Mouse (Mus musculus): Measurements from ENCODE around the gene Ptgir. TPM values are rescaled to one million over a fixed set of nuclear protein-coding genes. Genes with fewer than 3 reads are reported as not detected.

The Ptgir gene
- polyA plus RNA-seq, 1 experiment from 2014 or later = 1.6 TPM

DNA sequence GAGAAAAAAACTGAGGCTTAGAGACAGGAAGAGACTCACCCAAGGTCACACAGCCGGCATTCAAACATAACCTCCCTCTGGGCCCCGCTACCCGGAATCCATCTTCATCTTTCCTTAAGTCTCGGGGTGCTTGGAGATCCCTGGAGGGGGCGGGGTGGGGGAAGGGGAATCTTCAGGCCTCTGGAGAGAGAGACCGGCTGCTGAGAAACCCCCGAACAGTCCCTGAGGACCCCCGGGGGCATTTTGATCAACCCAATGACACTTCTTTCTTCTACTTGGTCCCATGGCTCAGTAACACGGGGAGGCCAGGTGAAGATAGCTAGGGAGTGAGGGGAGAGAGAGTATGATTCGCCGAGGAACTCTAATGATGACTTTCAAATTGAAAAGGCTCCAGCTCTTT, 30.3 kb upstream of the Ptgir start:
- no peak for ATAC-seq (ENCODE audit: low FRiP score)
- Histone ChIP-seq H3K27ac (peak overlapping the region; percentile 82), H3K36me3 (peaks cover 13% of the 10 kb centered on the region; the same call in 1 of the 2 replicates), H3K27me3 (no peaks in the 10 kb centered on the region), H3K4me1 (peaks cover 30% of the 10 kb centered on the region), H3K9me3 (replicated peaks) (no peaks in the 10 kb centered on the region), H3K4me3 (peak overlapping the region; percentile 70), H3K4me2 (replicated peaks) (peak overlapping the region; percentile 79), H3K9ac (peak overlapping the region; percentile 91)
- 7% methylated on average over 11 of the region's 11 CpGs for WGBS

DNA sequence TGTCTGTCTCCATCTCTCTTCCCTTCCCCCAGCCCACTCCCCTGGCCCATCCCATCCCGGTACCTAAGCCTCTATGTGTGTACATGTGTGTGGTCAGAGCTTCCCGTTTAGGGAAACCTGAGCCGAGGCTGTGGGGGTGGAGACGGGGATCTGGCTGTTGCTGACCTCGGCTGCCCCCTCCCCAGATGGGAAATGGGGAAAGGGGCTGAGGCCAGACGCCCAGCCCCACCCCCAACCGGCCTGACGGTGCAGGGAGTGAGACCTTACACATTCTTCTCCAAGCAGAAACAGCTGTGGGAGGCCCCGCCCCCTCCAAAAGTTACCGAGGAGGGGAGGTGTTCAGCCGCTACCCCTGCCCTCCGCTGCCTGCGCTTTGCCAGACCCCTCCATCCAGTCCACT, 29.7 kb upstream of the Ptgir start:
- WGBS = 1% methylated on average over 13 of the region's 13 CpGs
- Histone ChIP-seq H3K27me3 (no peaks in the 10 kb centered on the region), H3K36me3 (peaks cover 7% of the 10 kb centered on the region; the same call in 1 of the 2 replicates), H3K4me1 (peaks cover 30% of the 10 kb centered on the region), H3K9ac (peak overlapping the region; percentile 91), H3K27ac (peak overlapping the region; percentile 82), H3K4me3 (peak overlapping the region; percentile 70), H3K9me3 (replicated peaks) (no peaks in the 10 kb centered on the region), H3K4me2 (replicated peaks) (peak overlapping the region; percentile 79)
- no peak for ATAC-seq (ENCODE audit: low FRiP score)

DNA sequence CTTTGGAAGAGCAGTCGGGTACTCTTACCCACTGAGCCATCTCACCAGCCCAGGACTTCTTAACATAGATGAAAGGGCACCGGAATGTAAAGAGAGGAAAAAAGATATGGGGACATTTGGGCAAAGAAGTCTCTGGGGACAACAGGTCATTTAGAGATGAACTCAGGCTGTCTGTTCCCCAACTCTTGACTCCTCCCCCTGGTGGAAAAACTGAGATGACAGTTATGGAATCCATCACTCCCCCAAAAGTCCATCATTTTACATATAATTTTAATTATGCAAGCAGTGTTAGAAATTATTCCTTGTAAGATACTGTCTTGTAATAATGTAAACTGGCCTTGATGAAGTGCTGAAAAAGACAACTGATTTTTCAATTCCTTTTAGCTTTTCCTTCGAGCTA, 28.6 kb upstream of the Ptgir start:
- Histone ChIP-seq H3K4me3 (no peak overlapping the region), H3K9ac (no peak overlapping the region), H3K9me3 (replicated peaks) (no peaks in the 10 kb centered on the region), H3K4me1 (peaks cover 30% of the 10 kb centered on the region), H3K27me3 (peaks cover 5% of the 10 kb centered on the region; the same call in 1 of the 2 replicates), H3K27ac (no peak overlapping the region), H3K36me3 (no peaks in the 10 kb centered on the region), H3K4me2 (replicated peaks) (no peak overlapping the region)
- no peak for ATAC-seq (ENCODE audit: low FRiP score)
- 83% methylated on average over 3 of the region's 3 CpGs for WGBS

DNA sequence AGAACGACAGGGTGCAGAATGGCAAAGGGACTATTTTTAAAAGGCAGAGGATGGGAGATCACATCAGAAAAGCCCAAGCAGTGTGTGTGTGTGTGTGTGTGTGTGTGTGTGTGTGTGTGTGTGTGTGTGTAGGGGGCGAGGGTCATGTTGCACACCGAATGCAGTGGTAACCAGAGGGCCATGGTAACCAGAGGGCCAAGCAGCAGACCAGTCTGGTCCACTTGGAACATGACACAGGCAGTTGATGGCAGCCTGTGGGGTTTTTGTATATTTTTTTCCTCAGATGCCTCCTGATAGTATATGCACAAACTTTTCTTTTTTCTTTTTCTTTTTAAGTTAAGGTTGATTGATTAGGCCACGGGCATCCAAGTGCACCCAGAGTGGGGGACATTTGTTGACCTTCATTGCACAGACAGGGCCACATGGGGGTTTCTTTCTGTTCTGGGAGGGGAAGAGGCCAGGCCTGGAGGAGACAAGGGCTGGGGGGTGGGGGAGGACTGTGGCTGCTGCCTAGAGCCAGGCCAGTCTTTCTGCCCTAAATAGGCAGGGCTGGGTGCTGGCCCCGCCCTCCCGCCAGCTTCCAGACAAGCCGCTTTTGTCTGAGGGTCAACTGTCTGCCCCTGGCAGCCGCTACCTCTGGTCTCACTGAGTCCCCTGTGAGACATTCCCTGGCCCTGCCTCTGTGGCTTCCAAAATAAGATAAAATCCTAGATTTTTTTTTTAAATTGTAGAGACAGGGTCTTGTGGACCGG, 26.3 kb upstream of the Ptgir start:
- Histone ChIP-seq H3K4me3 (no peak overlapping the region), H3K9ac (peak overlapping the region; percentile 42; the same call in 1 of the 2 replicates), H3K4me1 (peaks cover 30% of the 10 kb centered on the region), H3K27ac (peak overlapping the region; percentile 58), H3K36me3 (peaks cover 20% of the 10 kb centered on the region), H3K9me3 (replicated peaks) (no peaks in the 10 kb centered on the region), H3K4me2 (replicated peaks) (peak overlapping the region; percentile 11; the same call in 1 of the 2 replicates), H3K27me3 (peaks cover 28% of the 10 kb centered on the region)
- peak; percentile 30 for ATAC-seq (ENCODE audit: low FRiP score)
- 6% methylated on average over 8 of the region's 9 CpGs for WGBS

DNA sequence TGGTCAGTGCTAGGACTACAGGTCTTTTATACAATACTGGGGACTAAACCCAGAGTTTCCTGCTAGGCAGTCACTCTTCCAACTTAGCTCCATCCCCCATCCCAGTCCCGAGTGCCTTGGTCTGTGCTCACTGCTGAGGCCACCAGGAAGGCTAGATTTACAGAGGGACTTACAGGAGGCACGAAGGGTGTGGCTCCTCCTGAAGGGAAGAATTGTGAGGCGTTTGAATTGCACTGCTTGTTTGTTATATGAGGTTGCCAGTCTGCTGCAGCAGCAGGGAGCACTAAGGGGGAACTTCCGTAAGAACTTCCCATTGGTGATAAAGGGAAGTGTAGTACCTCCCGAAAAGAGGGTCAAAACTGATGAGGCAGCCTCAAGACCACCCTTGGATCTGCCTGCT, 25.7 kb upstream of the Ptgir start:
- H3K4me3 ChIP-seq = no peak overlapping the region
- H3K36me3 ChIP-seq = peaks cover 27% of the 10 kb centered on the region
- ATAC-seq (ENCODE audit: low FRiP score) = no peak
- 6% methylated on average over 5 of the region's 5 CpGs for WGBS
- peak overlapping the region; percentile 11; the same call in 1 of the 2 replicates for H3K4me2 ChIP-seq (replicated peaks)
- peak overlapping the region; percentile 58 for H3K27ac ChIP-seq
- peaks cover 32% of the 10 kb centered on the region for H3K4me1 ChIP-seq
- no peak overlapping the region for H3K9ac ChIP-seq
- H3K27me3 ChIP-seq = peaks cover 33% of the 10 kb centered on the region
- H3K9me3 ChIP-seq (replicated peaks) = peaks cover 2% of the 10 kb centered on the region

- H3K4me2 ChIP-seq (replicated peaks) = no peak overlapping the region
- WGBS = 91% methylated on average over 6 of the region's 6 CpGs
- H3K27ac ChIP-seq = no peak overlapping the region
- ATAC-seq (ENCODE audit: low FRiP score) = no peak
- no peak overlapping the region for H3K4me3 ChIP-seq
- H3K4me1 ChIP-seq = peaks cover 15% of the 10 kb centered on the region
- H3K36me3 ChIP-seq = peaks cover 49% of the 10 kb centered on the region
- peaks cover 8% of the 10 kb centered on the region for H3K9me3 ChIP-seq (replicated peaks)
- no peak overlapping the region for H3K9ac ChIP-seq
- H3K27me3 ChIP-seq = peaks cover 54% of the 10 kb centered on the region
Measured at GRCm38 (mm10) chr7:16883162-16883561, 23.1 kb upstream of the Ptgir start.

DNA sequence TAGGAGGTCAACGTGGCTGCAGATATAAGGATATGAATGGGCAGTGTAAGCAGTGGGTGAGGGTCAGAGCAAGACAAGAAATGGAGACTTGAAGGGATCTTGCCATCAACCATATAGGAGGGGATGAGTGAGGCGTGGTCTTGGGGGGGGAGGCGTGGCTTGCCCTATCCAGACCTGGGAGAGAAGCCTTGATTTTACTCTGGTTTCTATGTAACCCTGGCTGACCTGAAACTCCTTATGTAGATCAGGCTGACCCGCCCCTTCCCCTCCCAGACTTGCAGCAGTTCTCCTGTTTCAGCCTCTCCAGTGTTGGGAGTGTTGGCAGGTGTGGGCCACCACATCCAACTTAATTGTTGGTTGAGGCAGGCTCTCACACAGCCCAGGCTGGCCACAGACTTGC, 22.0 kb upstream of the Ptgir start:
- Histone ChIP-seq H3K4me1 (peaks cover 15% of the 10 kb centered on the region), H3K4me2 (replicated peaks) (no peak overlapping the region), H3K9ac (no peak overlapping the region), H3K36me3 (peaks cover 49% of the 10 kb centered on the region), H3K9me3 (replicated peaks) (peaks cover 8% of the 10 kb centered on the region), H3K27ac (no peak overlapping the region), H3K4me3 (no peak overlapping the region), H3K27me3 (peaks cover 54% of the 10 kb centered on the region)
- 59% methylated on average over 4 of the region's 4 CpGs for WGBS
- no peak for ATAC-seq (ENCODE audit: low FRiP score)

DNA sequence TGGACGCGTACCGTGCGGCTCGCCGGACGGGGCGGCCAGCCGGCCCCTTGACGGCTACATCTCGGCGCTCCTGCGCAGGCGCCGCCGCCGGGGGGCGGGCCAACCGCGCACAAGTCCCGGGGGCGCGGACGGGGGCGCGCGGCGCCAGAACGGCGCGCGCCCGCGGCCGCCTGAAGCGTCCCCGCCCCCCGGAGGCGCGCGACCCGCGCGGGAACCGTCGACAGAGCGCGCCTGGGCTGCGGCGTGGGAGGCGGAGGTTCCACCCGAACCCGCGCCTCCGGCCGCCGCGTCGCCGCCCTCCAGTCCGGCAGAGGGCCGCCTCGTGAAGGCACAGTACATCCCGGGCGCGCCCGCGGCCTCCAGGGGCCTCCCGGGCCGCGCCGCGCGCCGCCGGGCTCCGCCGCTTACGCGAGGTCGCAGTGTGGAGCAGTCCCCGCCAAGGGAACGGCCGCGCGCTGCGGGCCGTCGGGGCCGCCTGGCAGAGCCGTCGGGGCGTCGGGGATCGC, 21.0 kb upstream of the Ptgir start:
- ATAC-seq (ENCODE audit: low FRiP score) = peak; percentile 57
- WGBS = 9% methylated on average over 65 of the region's 95 CpGs
- Histone ChIP-seq H3K4me3 (peak overlapping the region; percentile 26), H3K27ac (no peak overlapping the region), H3K27me3 (peaks cover 60% of the 10 kb centered on the region), H3K36me3 (peaks cover 49% of the 10 kb centered on the region), H3K4me1 (peaks cover 8% of the 10 kb centered on the region), H3K4me2 (replicated peaks) (peak overlapping the region; percentile 35), H3K9me3 (replicated peaks) (peaks cover 8% of the 10 kb centered on the region), H3K9ac (no peak overlapping the region)

DNA sequence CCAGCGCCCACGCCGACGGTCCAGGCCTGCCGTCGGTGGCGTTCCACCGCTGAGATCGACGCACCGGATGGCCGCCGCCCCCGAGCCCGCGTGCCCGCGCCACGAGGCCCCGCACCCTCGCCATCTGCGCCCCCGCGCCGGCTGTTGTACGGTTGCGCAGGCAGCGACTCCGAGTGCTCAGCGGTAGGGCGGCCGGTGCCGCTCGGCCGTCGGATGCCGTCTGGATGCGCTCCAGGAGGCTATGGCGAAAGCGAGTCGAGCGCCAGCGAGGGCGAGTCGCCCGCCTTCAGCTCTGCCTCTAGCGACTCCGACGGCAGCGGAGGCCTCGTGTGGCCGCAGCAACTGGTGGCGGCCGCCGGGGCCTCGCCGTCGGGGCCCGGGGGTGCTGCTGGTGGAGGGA, 20.4 kb upstream of the Ptgir start:
- H3K4me2 ChIP-seq (replicated peaks) = no peak overlapping the region
- no peak for ATAC-seq (ENCODE audit: low FRiP score)
- WGBS = 46% methylated on average over 59 of the region's 59 CpGs
- peaks cover 49% of the 10 kb centered on the region for H3K36me3 ChIP-seq
- peaks cover 9% of the 10 kb centered on the region for H3K4me1 ChIP-seq
- peaks cover 62% of the 10 kb centered on the region for H3K27me3 ChIP-seq
- H3K9me3 ChIP-seq (replicated peaks) = peaks cover 8% of the 10 kb centered on the region
- no peak overlapping the region for H3K27ac ChIP-seq
- no peak overlapping the region for H3K9ac ChIP-seq
- peak overlapping the region; percentile 26; the same call in 1 of the 2 replicates for H3K4me3 ChIP-seq

DNA sequence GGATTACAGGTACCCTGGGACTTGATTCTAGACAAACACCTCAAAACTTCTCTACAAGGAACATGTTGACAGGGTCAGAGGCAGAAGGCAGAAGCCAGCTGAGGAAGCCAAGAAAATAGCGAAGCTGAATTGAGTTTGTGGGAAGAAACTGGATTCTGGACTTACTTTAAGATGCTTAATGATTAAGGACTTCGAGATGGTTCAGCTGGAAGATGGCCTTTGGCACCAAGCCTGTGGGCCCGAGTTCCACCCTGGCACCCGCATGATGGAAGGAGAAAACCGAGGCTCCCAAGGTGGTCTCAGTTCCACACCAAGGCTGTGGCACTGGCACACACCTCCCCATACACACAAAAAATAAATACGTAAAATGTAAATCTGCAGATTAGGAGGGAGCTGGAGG, 15.8 kb upstream of the Ptgir start:
- Histone ChIP-seq H3K27me3 (peaks cover 53% of the 10 kb centered on the region), H3K4me2 (replicated peaks) (peak overlapping the region; percentile 60), H3K9ac (peak overlapping the region; percentile 55; the same call in 1 of the 2 replicates), H3K9me3 (replicated peaks) (peaks cover 6% of the 10 kb centered on the region), H3K36me3 (peaks cover 23% of the 10 kb centered on the region), H3K27ac (peak overlapping the region; percentile 75), H3K4me3 (no peak overlapping the region), H3K4me1 (peaks cover 48% of the 10 kb centered on the region)
- WGBS = 37% methylated on average over 6 of the region's 6 CpGs
- no peak for ATAC-seq (ENCODE audit: low FRiP score)

GRCm38 (mm10) chr7:16890944-16891343, 15.3 kb upstream of the Ptgir start:
- Histone ChIP-seq H3K4me3 (0 out of 2 replicates have a peak overlapping the region, but pooled peaks have one; percentile 28), H3K27me3 (peaks cover 49% of the 10 kb centered on the region)

GRCm38 (mm10) chr7:16891641-16892351, 14.5 kb upstream of the Ptgir start, which contains the start of gene Gng8:
Gene Gng8, plus strand, starts transcription at chr7:16891786.
- under 1% methylated on average over 30 of the region's 30 CpGs for WGBS
- Histone ChIP-seq H3K4me2 (replicated peaks) (peak within 1 kb of the TSS; percentile 60), H3K9ac (peak within 1 kb of the TSS; percentile 55), H3K4me3 (peak within 1 kb of the TSS; percentile 28), H3K9me3 (replicated peaks) (no peaks in the 10 kb centered on the region), H3K27me3 (peaks cover 41% of the 10 kb centered on the region), H3K27ac (peak within 1 kb of the TSS; percentile 75), H3K36me3 (peaks cover 10% of the 10 kb centered on the region), H3K4me1 (peaks cover 49% of the 10 kb centered on the region)
- ATAC-seq (ENCODE audit: low FRiP score) = peak; percentile 74

More at GRCm38 (mm10) chr7:16890944-16891343, 15.3 kb upstream of the Ptgir start:
- H3K9me3 ChIP-seq (replicated peaks) = peaks cover 2% of the 10 kb centered on the region; the same call in 1 of the 2 replicates
- H3K9ac ChIP-seq = peak overlapping the region; percentile 55
- no peak for ATAC-seq (ENCODE audit: low FRiP score)
- H3K36me3 ChIP-seq = peaks cover 19% of the 10 kb centered on the region
- WGBS = 2% methylated on average over 23 of the region's 23 CpGs
- H3K4me1 ChIP-seq = peaks cover 49% of the 10 kb centered on the region
- peak overlapping the region; percentile 60 for H3K4me2 ChIP-seq (replicated peaks)
- peak overlapping the region; percentile 75 for H3K27ac ChIP-seq
